10 mouse cellular contexts compared by ENCODE assay signal in genomic region chr11:54958571-54959073, GRCm38 (mm10). TPM values are rescaled to one million over a fixed set of nuclear protein-coding genes. Genes with fewer than 3 reads are reported as not detected.
DNase-seq lines count a peak whose midpoint lies in the region; ATAC-seq and TF ChIP-seq lines count a peak whose summit lies in the region.
"Had no signal": no experiment of that assay in that cellular context is flagged by ENCODE, and none has a peak within 500 bp of the region (broad histone marks: within the 10 kb centered on the region; RNA-seq: fewer than 3 reads in every experiment).

No protein-coding gene starts in this region.

- H3K4me3 ChIP-seq in liver, embryonic 12.5 days: no peak overlapping the region
- H3K4me3 ChIP-seq in lung, postnatal 0 days (ENCODE audit: low read depth, low read length): no peak overlapping the region
- H3K4me3 ChIP-seq in forebrain, embryonic 11.5 days (ENCODE audit: low read depth, low read length): no peak overlapping the region
- H3K4me3 ChIP-seq: midbrain, embryonic 12.5 days had no signal

- ATAC-seq in liver, embryonic 12.5 days: no peak
- peak; percentile 33 for ATAC-seq in activated CD4-positive, CD25-positive, alpha-beta regulatory T cell, adult 4 months
- ATAC-seq in lung, postnatal 0 days: peak; percentile 27
- ATAC-seq in forebrain, embryonic 11.5 days (replicated peaks; ENCODE audit: low FRiP score): no peak

- TF ChIP-seq EP300 in lung, postnatal 0 days (IDR thresholded peaks at IDR 0.05): peak; percentile 23; the same call in 1 of the 2 replicates

- no peaks in the 10 kb centered on the region for H3K27me3 ChIP-seq in liver, embryonic 12.5 days (replicated peaks)
- no peaks in the 10 kb centered on the region for H3K27me3 ChIP-seq in lung, postnatal 0 days (replicated peaks; ENCODE audit: insufficient read depth, low read length)
- no peaks in the 10 kb centered on the region for H3K27me3 ChIP-seq in forebrain, embryonic 11.5 days (ENCODE audit: control insufficient read depth, insufficient read depth, low read length)
- H3K27me3 ChIP-seq: midbrain, embryonic 12.5 days had no signal

- no peak overlapping the region for H3K9ac ChIP-seq in liver, embryonic 12.5 days
- no peak overlapping the region for H3K9ac ChIP-seq in lung, postnatal 0 days (replicated peaks; ENCODE audit: low read depth)
- H3K9ac ChIP-seq in forebrain, embryonic 11.5 days (ENCODE audit: low read length): no peak overlapping the region
- H3K9ac ChIP-seq: midbrain, embryonic 12.5 days had no signal

- no peak for DNase-seq in liver
- peak; percentile 64 for DNase-seq in lung, postnatal 0 days (ENCODE audit: low spot score)
- peak; percentile 64 for DNase-seq in thymus, postnatal 14 days
- no peak for DNase-seq in forebrain, embryonic 11.5 days (ENCODE audit: low spot score)
- no peak for DNase-seq in urinary bladder, adult 2 months (ENCODE audit: low spot score)
- DNase-seq in Muller cell, postnatal 12 days (ENCODE audit: inconsistent ontology term): no peak
- DNase-seq: heart, postnatal 10 days had no signal

- no peaks in the 10 kb centered on the region for H3K36me3 ChIP-seq in liver, embryonic 12.5 days
- H3K36me3 ChIP-seq in lung, postnatal 0 days (ENCODE audit: insufficient read depth, low read length): no peaks in the 10 kb centered on the region
- H3K36me3 ChIP-seq in forebrain, embryonic 11.5 days (ENCODE audit: control insufficient read depth, insufficient read depth, low read length): no peaks in the 10 kb centered on the region
- H3K36me3 ChIP-seq: midbrain, embryonic 12.5 days had no signal

- 2% methylated on average over 3 of the region's 3 CpGs for WGBS in liver, embryonic 12.5 days (ENCODE audit: insufficient replicate concordance)
- 20% methylated on average over 3 of the region's 3 CpGs for WGBS in lung, postnatal 0 days
- 63% methylated on average over 3 of the region's 3 CpGs for WGBS in forebrain, embryonic 11.5 days

- peaks cover 74% of the 10 kb centered on the region for H3K4me1 ChIP-seq in liver, embryonic 12.5 days
- no peaks in the 10 kb centered on the region for H3K4me1 ChIP-seq in lung, postnatal 0 days (ENCODE audit: insufficient read depth, low read depth, low read length)
- H3K4me1 ChIP-seq in forebrain, embryonic 11.5 days (replicated peaks; ENCODE audit: control insufficient read depth, insufficient read depth, low read length): peaks cover 5% of the 10 kb centered on the region; the same call in 1 of the 2 replicates

- no peaks in the 10 kb centered on the region for H3K9me3 ChIP-seq in liver, embryonic 12.5 days (replicated peaks)
- no peaks in the 10 kb centered on the region for H3K9me3 ChIP-seq in lung, postnatal 0 days (ENCODE audit: low read length)
- no peaks in the 10 kb centered on the region for H3K9me3 ChIP-seq in forebrain, embryonic 11.5 days (ENCODE audit: control insufficient read depth, low read length)
- H3K9me3 ChIP-seq: midbrain, embryonic 12.5 days had no signal

- peak overlapping the region; percentile 19; the same call in 1 of the 2 replicates for H3K4me2 ChIP-seq in liver, embryonic 12.5 days
- H3K4me2 ChIP-seq in lung, postnatal 0 days (replicated peaks; ENCODE audit: low read depth, low read length): no peak overlapping the region
- H3K4me2 ChIP-seq in forebrain, embryonic 11.5 days (ENCODE audit: low read depth, low read length, severe bottlenecking): no peak overlapping the region
- H3K4me2 ChIP-seq: midbrain, embryonic 12.5 days had no signal

- peak overlapping the region; percentile 7; the same call in 1 of the 2 replicates for H3K27ac ChIP-seq in liver, embryonic 12.5 days
- H3K27ac ChIP-seq in lung, postnatal 0 days (ENCODE audit: low read length): peak overlapping the region; percentile 55; the same call in 1 of the 2 replicates
- H3K27ac ChIP-seq in forebrain, embryonic 11.5 days (ENCODE audit: low read depth, low read length): no peak overlapping the region
- H3K27ac ChIP-seq: midbrain, embryonic 12.5 days had no signal

- no peak for TF ChIP-seq CTCF in lung, postnatal 0 days (IDR thresholded peaks at IDR 0.05)

RNA-seq across cellular contexts. Expression of gene Tnip1, which starts 4.1 kb away (rescaled TPM):
- 7.4 and 7.6 TPM in 2 replicates for polyA plus RNA-seq in liver, embryonic 12.5 days (2016; fragmentation: Nextera tagmentation; extraction: Ambion mirVana)
- polyA plus RNA-seq in activated CD4-positive, CD25-positive, alpha-beta regulatory T cell, adult 4 months (2017; shearing (Covaris generic)): 10 to 100 TPM; 81.5 to 98.2 TPM
- polyA plus RNA-seq in lung, postnatal 0 days (2015; fragmentation: Nextera tagmentation; extraction: Ambion mirVana): 17.6 and 22.7 TPM in 2 replicates
- 9.4 and 10.3 TPM in 2 replicates for polyA plus RNA-seq in forebrain, embryonic 11.5 days (2014; fragmentation: Nextera tagmentation; extraction: Ambion mirVana)
- polyA plus RNA-seq in urinary bladder, adult 2 months (2012; rRNA removed): 19.5 and 25.0 TPM in 2 replicates

RNA-seq across cellular contexts. Expression of gene Gpx3, which starts 56.4 kb away (rescaled TPM):
- polyA plus RNA-seq in liver, embryonic 12.5 days (2016; fragmentation: Nextera tagmentation; extraction: Ambion mirVana): 30.9 and 32.9 TPM in 2 replicates
- 1 to 10 TPM in 1 of 2 experiments, under 1 TPM in 1; 0.90 to 1.1 TPM for polyA plus RNA-seq in activated CD4-positive, CD25-positive, alpha-beta regulatory T cell, adult 4 months (2017; shearing (Covaris generic))
- 342 and 535 TPM in 2 replicates for polyA plus RNA-seq in lung, postnatal 0 days (2015; fragmentation: Nextera tagmentation; extraction: Ambion mirVana)
- 52.8 and 61.6 TPM in 2 replicates for polyA plus RNA-seq in forebrain, embryonic 11.5 days (2014; fragmentation: Nextera tagmentation; extraction: Ambion mirVana)
- 53.0 and 110 TPM in 2 replicates for polyA plus RNA-seq in urinary bladder, adult 2 months (2012; rRNA removed)

Comparison
In these comparisons a context has a peak if more than half of its experiments do, and no peak if none do; other contexts are left out.
1. ATAC-seq: peak in activated CD4-positive, CD25-positive, alpha-beta regulatory T cell, adult 4 months (single experiment) and lung, postnatal 0 days (single experiment); none in liver, embryonic 12.5 days (single experiment) and forebrain, embryonic 11.5 days (single experiment).
2. DNase-seq: peak in lung, postnatal 0 days (single experiment) and thymus, postnatal 14 days (single experiment); none in liver (single experiment), forebrain, embryonic 11.5 days (single experiment), urinary bladder, adult 2 months (single experiment) and Muller cell, postnatal 12 days (single experiment).
3. RNA of gene Gpx3, which starts 56.4 kb away (polyA plus RNA-seq): 342 to 535 TPM in lung, postnatal 0 days, 53.0 to 110 TPM in urinary bladder, adult 2 months, 52.8 to 61.6 TPM in forebrain, embryonic 11.5 days and 30.9 to 32.9 TPM in liver, embryonic 12.5 days; 0.90 to 1.1 TPM in activated CD4-positive, CD25-positive, alpha-beta regulatory T cell, adult 4 months; every median in the first group is over 10 times any median in the second.